In genomic region chr13:70510199-70510598, GRCm38 (mm10) we compare ENCODE assay signal across 27 mouse cellular contexts.
DNase-seq lines count a peak whose midpoint lies in the region; ATAC-seq and TF ChIP-seq lines count a peak whose summit lies in the region.
"Had no signal": no experiment of that assay in that cellular context is flagged by ENCODE, and none has a peak within 500 bp of the region (broad histone marks: within the 10 kb centered on the region; RNA-seq: fewer than 3 reads in every experiment).

No protein-coding gene starts in this region.

- no peak overlapping the region for H3K4me2 ChIP-seq in forebrain, postnatal 0 days (ENCODE audit: low read depth)
- no peak overlapping the region for H3K4me2 ChIP-seq in forebrain, embryonic 14.5 days (ENCODE audit: low read length)
- no peak overlapping the region for H3K4me2 ChIP-seq in forebrain, embryonic 16.5 days (ENCODE audit: low read length)
- H3K4me2 ChIP-seq: embryonic facial prominence, embryonic 15.5 days; forebrain, embryonic 15.5 days; heart, embryonic 15.5 days; limb, embryonic 12.5 days; liver, embryonic 12.5 days; lung, embryonic 15.5 days; stomach, embryonic 15.5 days had no signal

- H3K4me1 ChIP-seq in forebrain, postnatal 0 days (ENCODE audit: insufficient read depth): peaks cover 8% of the 10 kb centered on the region; the same call in 1 of the 2 replicates
- H3K4me1 ChIP-seq in forebrain, embryonic 14.5 days (ENCODE audit: control insufficient read depth, insufficient read depth, low read length): no peaks in the 10 kb centered on the region; the same call in 1 of the 2 replicates
- H3K4me1 ChIP-seq in ES-Bruce4 (ENCODE audit: control insufficient read depth, insufficient read depth, low read length): no peaks in the 10 kb centered on the region
- peaks cover 7% of the 10 kb centered on the region for H3K4me1 ChIP-seq in forebrain, embryonic 16.5 days (replicated peaks; ENCODE audit: control insufficient read depth, insufficient read depth, low read length)
- H3K4me1 ChIP-seq in limb, embryonic 10.5 days: no peaks in the 10 kb centered on the region
- H3K4me1 ChIP-seq: embryonic facial prominence, embryonic 15.5 days; heart, embryonic 15.5 days; limb, embryonic 12.5 days; liver, embryonic 12.5 days; lung, embryonic 15.5 days; stomach, embryonic 15.5 days had no signal

- DNase-seq in forebrain, postnatal 0 days: peak; percentile 14
- DNase-seq in forebrain, embryonic 14.5 days (ENCODE audit: low spot score): no peak
- no peak for DNase-seq in left cerebral cortex, adult 2 months (ENCODE audit: extremely low spot score in 1 of 2, low spot score in 2 of 2)
- no peak for DNase-seq in left cerebral cortex, adult 18-20 months (ENCODE audit: low spot score in 2 of 2)
- peak; percentile 20 for DNase-seq in R1 (ENCODE audit: low read depth, low spot score)
- DNase-seq in limb, embryonic 10.5 days (ENCODE audit: low spot score): no peak
- DNase-seq: cerebellum, adult 18-20 months; cerebellum, postnatal 14 days; gastrocnemius, postnatal 36 days; heart, postnatal 36 days; kidney, postnatal 4 days; layer of hippocampus, adult 9-11 months; right cerebral cortex, adult 18-20 months; thymus, adult 18-20 months; thymus, postnatal 36 days had no signal

- peak; percentile 53 for TF ChIP-seq CTCF in forebrain, postnatal 0 days (IDR thresholded peaks at IDR 0.05; ENCODE audit: low read depth)
- peak; percentile 20 for TF ChIP-seq CTCF in left cerebral cortex, adult 2 months (IDR thresholded peaks at IDR 0.05)
- peak; percentile 20 for TF ChIP-seq CTCF in ES-Bruce4 (IDR thresholded peaks at IDR 0.05; ENCODE audit: low read depth, low read length)

- no peak for TF ChIP-seq POLR2A in ES-Bruce4 (IDR thresholded peaks at IDR 0.05; ENCODE audit: insufficient read depth, low read length)

- H3K9ac ChIP-seq in forebrain, postnatal 0 days: no peak overlapping the region
- no peak overlapping the region for H3K9ac ChIP-seq in forebrain, embryonic 14.5 days (ENCODE audit: low read length)
- no peak overlapping the region for H3K9ac ChIP-seq in ES-Bruce4 (ENCODE audit: low read depth, poor library complexity, severe bottlenecking)
- no peak overlapping the region for H3K9ac ChIP-seq in forebrain, embryonic 16.5 days (replicated peaks; ENCODE audit: low read depth, low read length)
- H3K9ac ChIP-seq: embryonic facial prominence, embryonic 15.5 days; forebrain, embryonic 15.5 days; heart, embryonic 15.5 days; limb, embryonic 12.5 days; liver, embryonic 12.5 days; lung, embryonic 15.5 days; stomach, embryonic 15.5 days had no signal

- TF ChIP-seq EP300 in ES-Bruce4 (IDR thresholded peaks at IDR 0.05; ENCODE audit: insufficient read depth, low read depth, low read length): no peak

- intact Hi-C loops in left cerebral cortex, adult 2 months (cut with DNase I): no loop called here

- H3K9me3 ChIP-seq in forebrain, postnatal 0 days (ENCODE audit: low read length): no peaks in the 10 kb centered on the region
- H3K9me3 ChIP-seq in forebrain, embryonic 14.5 days (replicated peaks; ENCODE audit: control insufficient read depth, low read length): no peaks in the 10 kb centered on the region
- H3K9me3 ChIP-seq in ES-Bruce4 (replicated peaks; ENCODE audit: control insufficient read depth, insufficient read depth, low read length, poor library complexity, severe bottlenecking): no peaks in the 10 kb centered on the region
- H3K9me3 ChIP-seq in forebrain, embryonic 16.5 days (ENCODE audit: control insufficient read depth, low read length): no peaks in the 10 kb centered on the region
- no peaks in the 10 kb centered on the region for H3K9me3 ChIP-seq in limb, embryonic 10.5 days (replicated peaks)
- H3K9me3 ChIP-seq: embryonic facial prominence, embryonic 15.5 days; forebrain, embryonic 15.5 days; heart, embryonic 15.5 days; limb, embryonic 12.5 days; liver, embryonic 12.5 days; lung, embryonic 15.5 days; stomach, embryonic 15.5 days had no signal

- no peak for ATAC-seq in forebrain, postnatal 0 days
- no peak for ATAC-seq in forebrain, embryonic 14.5 days
- ATAC-seq in forebrain, embryonic 16.5 days: no peak
- ATAC-seq: CD4-positive, CD25-positive, alpha-beta regulatory T cell, adult 4 months; intestine, embryonic 16.5 days; liver, embryonic 12.5 days had no signal

- H3K27me3 ChIP-seq in forebrain, postnatal 0 days (ENCODE audit: insufficient read depth, low read length): no peaks in the 10 kb centered on the region
- no peaks in the 10 kb centered on the region for H3K27me3 ChIP-seq in forebrain, embryonic 14.5 days (replicated peaks; ENCODE audit: control insufficient read depth, insufficient read depth, low read length)
- H3K27me3 ChIP-seq in ES-Bruce4 (ENCODE audit: control insufficient read depth, insufficient read depth, low read length, poor library complexity, severe bottlenecking): no peaks in the 10 kb centered on the region
- H3K27me3 ChIP-seq in forebrain, embryonic 16.5 days (replicated peaks; ENCODE audit: control insufficient read depth, insufficient read depth, low read length): no peaks in the 10 kb centered on the region
- H3K27me3 ChIP-seq in limb, embryonic 10.5 days (ENCODE audit: low read depth, poor library complexity, severe bottlenecking): no peaks in the 10 kb centered on the region
- H3K27me3 ChIP-seq: embryonic facial prominence, embryonic 15.5 days; forebrain, embryonic 15.5 days; heart, embryonic 15.5 days; limb, embryonic 12.5 days; liver, embryonic 12.5 days; lung, embryonic 15.5 days; stomach, embryonic 15.5 days had no signal

- no peak overlapping the region for H3K4me3 ChIP-seq in forebrain, postnatal 0 days (ENCODE audit: low read depth, low read length)
- H3K4me3 ChIP-seq in forebrain, embryonic 14.5 days (ENCODE audit: low read depth, low read length): no peak overlapping the region
- no peak overlapping the region for H3K4me3 ChIP-seq in left cerebral cortex, adult 2 months
- H3K4me3 ChIP-seq in ES-Bruce4 (ENCODE audit: low read depth, low read length): no peak overlapping the region
- H3K4me3 ChIP-seq in forebrain, embryonic 16.5 days (replicated peaks; ENCODE audit: low read length): no peak overlapping the region
- H3K4me3 ChIP-seq in limb, embryonic 10.5 days: no peak overlapping the region
- H3K4me3 ChIP-seq: embryonic facial prominence, embryonic 15.5 days; forebrain, embryonic 15.5 days; heart, embryonic 15.5 days; limb, embryonic 12.5 days; liver, embryonic 12.5 days; lung, embryonic 15.5 days; stomach, embryonic 15.5 days had no signal

- 83% methylated on average over 5 of the region's 5 CpGs for WGBS in forebrain, postnatal 0 days
- WGBS in forebrain, embryonic 14.5 days: 86% methylated on average over 5 of the region's 5 CpGs
- WGBS in forebrain, embryonic 16.5 days: 83% methylated on average over 5 of the region's 5 CpGs
- WGBS in limb, embryonic 10.5 days: 77% methylated on average over 5 of the region's 5 CpGs

- H3K36me3 ChIP-seq in forebrain, postnatal 0 days (ENCODE audit: insufficient read depth): no peaks in the 10 kb centered on the region
- H3K36me3 ChIP-seq in forebrain, embryonic 14.5 days (ENCODE audit: control insufficient read depth, insufficient read depth, low read length): no peaks in the 10 kb centered on the region
- no peaks in the 10 kb centered on the region for H3K36me3 ChIP-seq in ES-Bruce4 (ENCODE audit: control insufficient read depth, insufficient read depth, low read length, poor library complexity, severe bottlenecking)
- H3K36me3 ChIP-seq in forebrain, embryonic 16.5 days (ENCODE audit: control insufficient read depth, insufficient read depth): no peaks in the 10 kb centered on the region
- H3K36me3 ChIP-seq in limb, embryonic 10.5 days: no peaks in the 10 kb centered on the region
- H3K36me3 ChIP-seq: embryonic facial prominence, embryonic 15.5 days; forebrain, embryonic 15.5 days; heart, embryonic 15.5 days; limb, embryonic 12.5 days; liver, embryonic 12.5 days; lung, embryonic 15.5 days; stomach, embryonic 15.5 days had no signal

- H3K27ac ChIP-seq in forebrain, postnatal 0 days (ENCODE audit: low read depth, low read length): no peak overlapping the region
- no peak overlapping the region for H3K27ac ChIP-seq in forebrain, embryonic 14.5 days (ENCODE audit: low read depth, low read length)
- H3K27ac ChIP-seq in left cerebral cortex, adult 2 months: no peak overlapping the region
- no peak overlapping the region for H3K27ac ChIP-seq in ES-Bruce4 (ENCODE audit: insufficient read depth, low read length)
- no peak overlapping the region for H3K27ac ChIP-seq in forebrain, embryonic 16.5 days (ENCODE audit: low read length)
- H3K27ac ChIP-seq in limb, embryonic 10.5 days: no peak overlapping the region
- H3K27ac ChIP-seq: embryonic facial prominence, embryonic 15.5 days; heart, embryonic 15.5 days; limb, embryonic 12.5 days; liver, embryonic 12.5 days; lung, embryonic 15.5 days; macrophage; stomach, embryonic 15.5 days had no signal

Comparison
In these comparisons a context has a peak if more than half of its experiments do, and no peak if none do; other contexts are left out.
1. DNase-seq: peak in forebrain, postnatal 0 days (single experiment) and R1 (single experiment); none in forebrain, embryonic 14.5 days (single experiment), left cerebral cortex, adult 2 months (0 of 2), left cerebral cortex, adult 18-20 months (0 of 2) and limb, embryonic 10.5 days (single experiment).
2. Peak in every context shown above with its lines, with median percentiles within 50 percentile points of each other: CTCF ChIP-seq.